Mouse (Mus musculus): ENCODE results near the gene Gm10134. TPM values are rescaled to one million over a fixed set of nuclear protein-coding genes. Genes with fewer than 3 reads are reported as not detected.
A peak's percentile ranks its signal among the peaks of the same experiment; 100 is the strongest.

Gene Gm10134
- polyA plus RNA-seq, 2 experiments, result not detected

- H3K4me1 ChIP-seq (replicated peaks; ENCODE audit: control insufficient read depth in 2 of 2, insufficient read depth in 2 of 2, low read length in 1 of 2), result no peaks in the 10 kb centered on the region
- no peaks in the 10 kb centered on the region for H3K9me3 ChIP-seq (ENCODE audit: control insufficient read depth, low read length)
- ATAC-seq (ENCODE audit: insufficient read depth) (no peak), DNase-seq (ENCODE audit: low read depth in 3 of 3, low spot score in 3 of 3) (no peak)
- H3K9ac ChIP-seq (replicated peaks), result no peak overlapping the region
- H3K27me3 ChIP-seq (ENCODE audit: control insufficient read depth, insufficient read depth, low read length), result no peaks in the 10 kb centered on the region
- H3K36me3 ChIP-seq (replicated peaks; ENCODE audit: control insufficient read depth, insufficient read depth, low read depth), result no peaks in the 10 kb centered on the region
- H3K4me2 ChIP-seq (ENCODE audit: low read depth), result no peak overlapping the region
- H3K27ac ChIP-seq, result no peak overlapping the region
- H3K4me3 ChIP-seq (ENCODE audit: insufficient read depth in 1 of 2, low read depth in 2 of 2, low read length in 2 of 2), result no peak overlapping the region
- TF ChIP-seq EP300 (IDR thresholded peaks at IDR 0.05; ENCODE audit: low read depth) (no peak), CTCF (IDR thresholded peaks at IDR 0.05; ENCODE audit: low read depth) (no peak)
Observed at GRCm38 (mm10) chr2:28545976-28546375, 40.1 kb downstream of the Gm10134 start.

GRCm38 (mm10) chr2:28546560-28546959 lies 40.7 kb downstream of the Gm10134 start:
- H3K9me3 ChIP-seq (ENCODE audit: control insufficient read depth, low read length), result no peaks in the 10 kb centered on the region
- H3K36me3 ChIP-seq (replicated peaks; ENCODE audit: control insufficient read depth, insufficient read depth, low read depth), result no peaks in the 10 kb centered on the region
- TF ChIP-seq CTCF (IDR thresholded peaks at IDR 0.05; ENCODE audit: low read depth) (no peak), EP300 (IDR thresholded peaks at IDR 0.05; ENCODE audit: low read depth) (no peak)
- WGBS (ENCODE audit: insufficient replicate concordance), result 61% methylated on average over 6 of the region's 6 CpGs
- no peak overlapping the region for H3K27ac ChIP-seq
- H3K4me1 ChIP-seq (replicated peaks; ENCODE audit: control insufficient read depth in 2 of 2, insufficient read depth in 2 of 2, low read length in 1 of 2), result no peaks in the 10 kb centered on the region
- H3K9ac ChIP-seq (replicated peaks), result no peak overlapping the region
- no peak overlapping the region for H3K4me3 ChIP-seq (ENCODE audit: insufficient read depth in 1 of 2, low read depth in 2 of 2, low read length in 2 of 2)
- H3K27me3 ChIP-seq (ENCODE audit: control insufficient read depth, insufficient read depth, low read length), result no peaks in the 10 kb centered on the region
- no peak for ATAC-seq (ENCODE audit: insufficient read depth)
- H3K4me2 ChIP-seq (ENCODE audit: low read depth), result no peak overlapping the region
- DNase-seq (ENCODE audit: low read depth in 3 of 3, low spot score in 3 of 3), result no peak

- no peak overlapping the region for H3K9ac ChIP-seq (replicated peaks)
- no peaks in the 10 kb centered on the region for H3K9me3 ChIP-seq (ENCODE audit: control insufficient read depth, low read length)
- no peak overlapping the region for H3K4me2 ChIP-seq (ENCODE audit: low read depth)
- TF ChIP-seq CTCF (IDR thresholded peaks at IDR 0.05; ENCODE audit: low read depth), result peak; percentile 98
- TF ChIP-seq EP300 (IDR thresholded peaks at IDR 0.05; ENCODE audit: low read depth), result no peak
- WGBS (ENCODE audit: insufficient replicate concordance), result 33% methylated on average over 11 of the region's 11 CpGs
- H3K4me3 ChIP-seq (ENCODE audit: insufficient read depth in 1 of 2, low read depth in 2 of 2, low read length in 2 of 2), result no peak overlapping the region
- H3K36me3 ChIP-seq (replicated peaks; ENCODE audit: control insufficient read depth, insufficient read depth, low read depth), result no peaks in the 10 kb centered on the region
- no peaks in the 10 kb centered on the region for H3K4me1 ChIP-seq (replicated peaks; ENCODE audit: control insufficient read depth in 2 of 2, insufficient read depth in 2 of 2, low read length in 1 of 2)
- no peak overlapping the region for H3K27ac ChIP-seq
- ATAC-seq (ENCODE audit: insufficient read depth) (no peak), DNase-seq (ENCODE audit: low read depth in 3 of 3, low spot score in 3 of 3) (peak; percentile 40 to 49 (median 42))
- H3K27me3 ChIP-seq (ENCODE audit: control insufficient read depth, insufficient read depth, low read length), result no peaks in the 10 kb centered on the region
Observed at GRCm38 (mm10) chr2:28547237-28548172, 41.6 kb downstream of the Gm10134 start.

- TF ChIP-seq EP300 (IDR thresholded peaks at IDR 0.05; ENCODE audit: low read depth) (no peak), CTCF (IDR thresholded peaks at IDR 0.05; ENCODE audit: low read depth) (no peak)
- Histone ChIP-seq H3K27ac (no peak overlapping the region), H3K9me3 (ENCODE audit: control insufficient read depth, low read length) (no peaks in the 10 kb centered on the region), H3K4me3 (ENCODE audit: insufficient read depth in 1 of 2, low read depth in 2 of 2, low read length in 2 of 2) (no peak overlapping the region), H3K4me1 (replicated peaks; ENCODE audit: control insufficient read depth in 2 of 2, insufficient read depth in 2 of 2, low read length in 1 of 2) (no peaks in the 10 kb centered on the region), H3K4me2 (ENCODE audit: low read depth) (no peak overlapping the region), H3K27me3 (ENCODE audit: control insufficient read depth, insufficient read depth, low read length) (no peaks in the 10 kb centered on the region), H3K36me3 (replicated peaks; ENCODE audit: control insufficient read depth, insufficient read depth, low read depth) (no peaks in the 10 kb centered on the region), H3K9ac (replicated peaks) (no peak overlapping the region)
- 75% methylated on average over 13 of the region's 13 CpGs for WGBS (ENCODE audit: insufficient replicate concordance)
- ATAC-seq (ENCODE audit: insufficient read depth), result no peak
- DNase-seq (ENCODE audit: low read depth in 3 of 3, low spot score in 3 of 3), result no peak
Observed at GRCm38 (mm10) chr2:28549157-28549556, 43.3 kb downstream of the Gm10134 start.

- DNase-seq (ENCODE audit: low read depth in 3 of 3, low spot score in 3 of 3), result no peak
- ATAC-seq (ENCODE audit: insufficient read depth), result no peak
- Histone ChIP-seq H3K4me3 (ENCODE audit: insufficient read depth in 1 of 2, low read depth in 2 of 2, low read length in 2 of 2) (no peak overlapping the region), H3K27me3 (ENCODE audit: control insufficient read depth, insufficient read depth, low read length) (no peaks in the 10 kb centered on the region), H3K9ac (replicated peaks) (no peak overlapping the region), H3K36me3 (replicated peaks; ENCODE audit: control insufficient read depth, insufficient read depth, low read depth) (no peaks in the 10 kb centered on the region), H3K4me1 (replicated peaks; ENCODE audit: control insufficient read depth in 2 of 2, insufficient read depth in 2 of 2, low read length in 1 of 2) (no peaks in the 10 kb centered on the region), H3K9me3 (ENCODE audit: control insufficient read depth, low read length) (no peaks in the 10 kb centered on the region), H3K4me2 (ENCODE audit: low read depth) (no peak overlapping the region), H3K27ac (no peak overlapping the region)
- WGBS (ENCODE audit: insufficient replicate concordance), result 71% methylated on average over 5 of the region's 5 CpGs
- TF ChIP-seq EP300 (IDR thresholded peaks at IDR 0.05; ENCODE audit: low read depth) (no peak), CTCF (IDR thresholded peaks at IDR 0.05; ENCODE audit: low read depth) (no peak)
Observed at GRCm38 (mm10) chr2:28552301-28552700, 46.4 kb downstream of the Gm10134 start.

Other genes starting within 250 kb of the Gm10134 start
- gene Ppp1r26, start 59.3 kb upstream of the Gm10134 start, polyA plus RNA-seq (2012; rRNA removed), result 0.15 and 0.19 TPM in 2 replicates
- gene Ppp1r26, start 59.3 kb upstream of the Gm10134 start, polyA plus RNA-seq (2014; fragmentation: Nextera tagmentation; extraction: Ambion mirVana), result 0.04 and 0.11 TPM in 2 replicates
- not detected in 2 replicates for gene 1700007K13Rik, start 39.8 kb upstream of the Gm10134 start, polyA plus RNA-seq (2012; rRNA removed)
- 0.24 TPM in 1 of 2 replicates, not detected in the other for gene 1700007K13Rik, start 39.8 kb upstream of the Gm10134 start, polyA plus RNA-seq (2014; fragmentation: Nextera tagmentation; extraction: Ambion mirVana)
- 19.8 and 20.2 TPM in 2 replicates for gene Mrps2, start 38.0 kb upstream of the Gm10134 start, polyA plus RNA-seq (2012; rRNA removed)
- gene Mrps2, start 38.0 kb upstream of the Gm10134 start, polyA plus RNA-seq (2014; fragmentation: Nextera tagmentation; extraction: Ambion mirVana), result 21.4 and 24.6 TPM in 2 replicates
- gene Gbgt1, start 9.2 kb upstream of the Gm10134 start, polyA plus RNA-seq (2012; rRNA removed), result 0.31 and 0.52 TPM in 2 replicates
- gene Gbgt1, start 9.2 kb upstream of the Gm10134 start, polyA plus RNA-seq (2014; fragmentation: Nextera tagmentation; extraction: Ambion mirVana), result 0.15 and 0.29 TPM in 2 replicates
- gene Ralgds, start 7.0 kb downstream of the Gm10134 start, polyA plus RNA-seq (2012; rRNA removed), result 2.0 and 2.1 TPM in 2 replicates
- 1.5 and 2.1 TPM in 2 replicates for gene Ralgds, start 7.0 kb downstream of the Gm10134 start, polyA plus RNA-seq (2014; fragmentation: Nextera tagmentation; extraction: Ambion mirVana)
- 0.10 and 0.19 TPM in 2 replicates for gene Cel, start 57.3 kb downstream of the Gm10134 start, polyA plus RNA-seq (2012; rRNA removed)
- gene Cel, start 57.3 kb downstream of the Gm10134 start, polyA plus RNA-seq (2014; fragmentation: Nextera tagmentation; extraction: Ambion mirVana), result 0.39 TPM in 1 of 2 replicates, not detected in the other
- 10.0 and 11.6 TPM in 2 replicates for gene Gtf3c5, start 77.7 kb downstream of the Gm10134 start, polyA plus RNA-seq (2012; rRNA removed)
- 7.6 and 9.0 TPM in 2 replicates for gene Gtf3c5, start 77.7 kb downstream of the Gm10134 start, polyA plus RNA-seq (2014; fragmentation: Nextera tagmentation; extraction: Ambion mirVana)
- gene Gfi1b, start 115.9 kb downstream of the Gm10134 start, polyA plus RNA-seq (2012; rRNA removed), result 72.5 and 86.9 TPM in 2 replicates
- 89.2 and 107 TPM in 2 replicates for gene Gfi1b, start 115.9 kb downstream of the Gm10134 start, polyA plus RNA-seq (2014; fragmentation: Nextera tagmentation; extraction: Ambion mirVana)
- gene Tsc1, start 135.1 kb downstream of the Gm10134 start, polyA plus RNA-seq (2012; rRNA removed), result 4.5 and 5.4 TPM in 2 replicates
- 5.3 and 7.5 TPM in 2 replicates for gene Tsc1, start 135.1 kb downstream of the Gm10134 start, polyA plus RNA-seq (2014; fragmentation: Nextera tagmentation; extraction: Ambion mirVana)
- gene Spaca9, start 193.6 kb downstream of the Gm10134 start, polyA plus RNA-seq (2012; rRNA removed), result 1.3 and 2.2 TPM in 2 replicates
- gene Spaca9, start 193.6 kb downstream of the Gm10134 start, polyA plus RNA-seq (2014; fragmentation: Nextera tagmentation; extraction: Ambion mirVana), result 2.0 and 2.5 TPM in 2 replicates
- gene Ak8, start 194.1 kb downstream of the Gm10134 start, polyA plus RNA-seq (2012; rRNA removed), result 0.11 and 0.18 TPM in 2 replicates
- gene Ak8, start 194.1 kb downstream of the Gm10134 start, polyA plus RNA-seq (2014; fragmentation: Nextera tagmentation; extraction: Ambion mirVana), result 0.24 and 0.32 TPM in 2 replicates